Mouse (Mus musculus): ENCODE results near the gene Mark4.

DNA sequence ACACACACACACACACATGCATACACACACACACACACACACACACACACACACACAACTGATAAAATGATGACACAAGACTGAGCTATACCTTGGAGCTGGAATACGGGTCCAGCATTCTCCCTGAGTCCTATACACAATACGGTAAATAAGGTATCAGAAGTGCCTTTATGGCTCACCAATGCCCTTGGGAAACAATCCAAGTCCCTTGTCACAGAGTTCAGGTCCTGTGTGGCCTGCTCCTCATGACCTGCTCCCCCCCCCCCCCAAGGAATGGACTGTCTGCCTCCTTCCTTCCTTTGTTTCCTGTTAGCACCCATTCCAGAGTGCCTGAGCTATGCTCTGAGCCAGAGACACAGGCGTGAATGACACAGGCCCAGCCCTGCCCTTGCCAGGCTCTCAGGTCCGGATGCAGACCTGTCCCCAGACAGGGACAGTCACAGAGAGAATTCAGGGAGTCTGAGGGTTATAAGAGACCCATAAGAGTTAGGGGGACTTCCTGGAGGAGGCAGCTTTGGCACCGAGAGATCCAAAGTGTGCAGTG lies 8.1 kb upstream of the Mark4 start:
- TF ChIP-seq CHD2 (IDR thresholded peaks at IDR 0.05; ENCODE audit: low read depth, low read length) (no peak), ZC3H11A (IDR thresholded peaks at IDR 0.05; ENCODE audit: borderline replicate concordance, low read depth, low read length) (no peak), HCFC1 (IDR thresholded peaks at IDR 0.05; ENCODE audit: borderline replicate concordance, insufficient read depth, low read length) (no peak), MAFK (IDR thresholded peaks at IDR 0.05; ENCODE audit: insufficient read depth, low read depth, low read length) (no peak)
